Mouse (Mus musculus): Measurements from ENCODE around the gene Anks1b. TPM values are rescaled to one million over a fixed set of nuclear protein-coding genes. Genes with fewer than 3 reads are reported as not detected.

Anks1b gene
- polyA plus RNA-seq, 1 experiment: 203 TPM

DNA sequence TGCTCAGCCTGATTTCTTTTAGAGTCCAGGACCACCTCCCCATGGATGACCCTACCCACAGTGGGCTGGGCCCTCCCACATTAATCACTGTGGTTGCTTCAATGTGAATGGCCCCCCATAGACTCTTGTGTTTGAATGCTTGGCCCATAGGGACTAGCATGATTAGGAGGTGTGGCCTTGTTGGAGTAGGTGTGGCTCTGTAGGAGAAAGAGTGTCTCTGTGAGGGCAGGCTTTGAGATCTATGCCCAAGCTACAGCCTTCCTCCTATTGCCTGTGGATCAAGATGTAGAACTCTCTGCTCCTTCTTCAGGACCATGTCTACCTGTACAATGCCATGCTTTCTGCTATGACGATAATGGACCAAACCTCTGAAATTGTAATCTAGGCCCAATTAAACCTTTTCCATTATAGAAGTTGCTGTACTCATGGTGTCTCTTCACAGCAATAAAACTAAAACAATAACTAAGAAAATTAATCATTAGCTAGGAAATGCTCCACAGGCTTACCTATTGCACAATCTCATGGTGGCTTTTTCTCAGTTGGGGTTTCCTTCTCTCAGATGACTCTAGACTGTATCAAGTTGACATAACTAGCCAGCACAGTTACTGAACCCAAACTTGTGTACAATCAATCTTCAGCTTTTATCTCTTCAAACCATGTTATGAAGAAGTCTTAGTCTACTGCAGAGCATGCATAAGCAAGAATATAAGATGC, 73.5 kb downstream of the Anks1b start:
- DNase-seq (ENCODE audit: extremely low spot score in 1 of 2, low spot score in 1 of 2): no peak

DNA sequence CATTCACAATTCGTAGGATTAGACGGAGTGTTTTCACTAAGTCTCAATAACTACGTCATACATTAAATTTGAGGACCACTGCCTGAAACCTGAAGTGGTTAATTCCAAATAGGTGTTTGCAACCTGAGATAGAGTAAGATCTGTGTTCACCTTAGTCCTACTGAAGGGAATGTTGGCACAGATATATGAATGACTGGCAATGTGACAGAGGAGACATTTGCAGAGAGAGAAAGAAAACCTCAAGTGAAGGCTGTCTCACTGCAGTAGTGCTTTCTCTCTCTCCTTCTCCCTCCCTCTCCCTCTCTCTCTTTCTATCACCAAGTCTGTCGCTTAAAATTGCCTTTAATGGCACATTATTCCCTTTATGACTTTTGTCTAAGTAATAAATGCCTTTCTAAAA, 101.1 kb downstream of the Anks1b start:
- no peak for DNase-seq (ENCODE audit: extremely low spot score in 1 of 2, low spot score in 1 of 2)

DNA sequence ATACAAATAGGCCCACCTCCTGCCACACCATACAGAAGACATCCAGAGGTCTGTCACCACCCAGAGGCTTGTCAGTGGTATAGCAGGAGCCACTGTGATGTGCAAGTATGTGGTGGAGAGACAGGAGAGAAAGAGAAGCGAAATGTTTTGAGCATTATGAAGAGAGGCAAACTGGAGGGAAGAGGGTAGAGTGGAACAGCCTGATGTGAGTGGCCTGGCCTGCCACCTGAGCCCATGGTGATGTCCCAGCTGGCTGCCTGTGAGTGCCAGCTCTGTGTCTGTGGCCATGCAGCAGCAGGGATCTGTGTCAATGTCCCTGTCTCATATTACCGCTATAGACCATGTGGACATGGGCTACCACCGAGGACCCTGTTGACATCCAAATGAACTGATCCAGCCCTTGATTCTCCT, 102.1 kb downstream of the Anks1b start:
- DNase-seq (ENCODE audit: extremely low spot score in 1 of 2, low spot score in 1 of 2): no peak

DNA sequence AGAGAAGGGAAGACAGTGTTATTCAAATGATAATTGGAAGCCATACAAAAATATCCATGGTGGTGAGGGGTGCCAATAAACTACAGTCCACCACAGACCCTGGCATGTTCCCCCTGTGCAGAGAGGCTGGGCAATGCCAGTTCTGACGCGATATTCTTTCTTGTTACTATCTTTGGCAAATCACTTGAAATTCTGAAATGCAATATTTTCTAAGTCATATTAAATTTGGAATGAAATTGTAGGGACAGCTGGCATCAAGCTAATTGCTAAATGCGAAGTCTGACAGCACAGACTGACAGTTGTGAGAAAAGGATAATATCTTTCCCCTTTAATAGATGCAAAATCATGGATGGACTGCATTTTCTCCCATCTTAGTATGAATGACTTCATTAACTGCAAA, 103.3 kb downstream of the Anks1b start:
- no peak for DNase-seq (ENCODE audit: extremely low spot score in 1 of 2, low spot score in 1 of 2)

DNA sequence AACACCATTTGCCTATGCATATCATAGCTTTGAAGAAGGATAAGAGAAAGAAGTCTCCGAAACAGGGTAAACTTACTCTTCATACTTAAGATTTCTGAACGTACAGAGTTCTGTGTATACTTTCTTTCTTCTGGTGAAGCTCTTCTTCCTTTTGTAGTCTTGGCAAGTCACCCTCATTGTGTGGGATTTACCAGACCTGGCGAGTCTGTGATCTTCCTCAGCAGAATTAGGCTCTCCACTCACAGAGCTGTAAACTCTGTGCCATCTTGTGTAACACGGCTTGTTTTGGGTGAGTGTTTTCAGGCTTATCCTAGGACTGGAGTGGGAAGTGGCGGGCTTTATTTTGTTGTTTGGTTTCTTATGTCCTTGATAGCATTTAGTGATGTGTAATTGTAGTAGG, 120.9 kb downstream of the Anks1b start:
- DNase-seq (ENCODE audit: extremely low spot score in 1 of 2, low spot score in 1 of 2): peak in 1 of 2 experiments; percentile 44

DNA sequence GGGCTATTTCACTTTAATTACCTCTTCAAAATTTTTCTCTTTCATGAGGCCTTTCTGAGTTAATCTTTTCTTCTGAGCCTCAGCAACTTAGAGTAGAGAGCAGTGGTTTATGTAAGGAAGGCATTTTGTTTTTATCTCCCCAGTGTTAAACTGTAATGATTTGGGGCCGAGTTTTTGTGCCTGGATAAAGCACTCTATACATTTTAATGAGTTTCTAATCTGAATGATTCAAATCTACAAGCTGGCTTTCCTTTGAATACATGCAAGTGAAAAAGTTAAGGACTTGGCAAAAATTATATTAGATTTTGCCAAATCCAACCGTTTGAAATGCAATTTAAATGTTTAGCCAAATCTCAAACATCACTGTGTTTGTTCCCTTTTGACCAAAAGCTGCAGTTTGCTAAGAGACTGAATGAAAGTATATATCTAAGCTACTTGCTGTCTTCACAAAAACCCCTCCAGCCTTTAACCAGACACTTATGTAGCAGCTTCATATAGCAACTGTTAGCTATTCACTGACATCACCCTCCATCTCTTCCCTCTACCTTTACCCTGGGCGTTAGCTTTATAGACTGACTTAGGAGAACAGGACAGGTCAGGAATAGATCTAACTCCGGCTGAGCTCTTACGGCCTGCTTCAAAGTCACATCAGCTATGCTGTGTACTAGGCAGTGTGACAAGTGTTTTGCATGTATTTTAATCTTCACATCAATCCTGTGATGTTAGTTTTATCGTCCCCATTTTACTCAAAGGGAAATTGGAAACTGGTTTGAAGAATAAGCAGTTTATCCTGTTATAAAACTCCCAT, 122.5 kb downstream of the Anks1b start:
- peak in 1 of 2 experiments; percentile 49 for DNase-seq (ENCODE audit: extremely low spot score in 1 of 2, low spot score in 1 of 2)

DNA sequence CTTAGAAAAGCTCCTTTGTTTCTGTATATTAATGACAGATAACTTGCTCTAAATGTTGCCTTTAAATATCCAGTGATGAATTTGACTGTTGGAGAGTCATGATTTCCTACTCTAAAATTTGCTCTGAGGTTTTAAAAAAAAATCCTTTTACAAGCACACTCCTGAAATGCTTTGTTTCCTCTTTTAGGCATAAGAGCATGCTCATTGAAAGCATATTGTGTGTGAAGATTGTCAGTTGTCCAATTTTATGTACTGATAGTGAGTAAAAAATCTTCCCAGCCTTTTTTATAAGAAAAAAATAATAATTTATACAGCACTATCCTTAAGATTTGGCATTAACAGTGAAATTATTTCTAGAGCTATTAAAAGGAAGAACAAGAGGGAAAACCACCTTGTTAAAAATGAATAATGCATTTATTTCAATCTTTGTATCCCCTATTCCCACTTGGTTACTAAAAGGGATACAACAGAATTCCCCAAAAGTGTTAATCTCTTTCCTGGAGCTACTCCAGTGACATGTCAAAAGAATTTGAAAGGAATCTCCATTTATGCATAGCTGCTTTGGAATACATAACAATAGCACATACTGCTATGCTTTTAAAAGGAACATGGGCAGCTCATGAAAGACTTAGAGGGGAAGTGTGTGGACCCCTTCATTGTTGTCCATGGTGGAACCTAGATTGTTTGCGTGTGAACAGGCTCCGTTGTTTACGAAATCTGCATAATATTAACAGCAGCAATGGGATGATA, 130.8 kb downstream of the Anks1b start:
- DNase-seq (ENCODE audit: extremely low spot score in 1 of 2, low spot score in 1 of 2): no peak

DNA sequence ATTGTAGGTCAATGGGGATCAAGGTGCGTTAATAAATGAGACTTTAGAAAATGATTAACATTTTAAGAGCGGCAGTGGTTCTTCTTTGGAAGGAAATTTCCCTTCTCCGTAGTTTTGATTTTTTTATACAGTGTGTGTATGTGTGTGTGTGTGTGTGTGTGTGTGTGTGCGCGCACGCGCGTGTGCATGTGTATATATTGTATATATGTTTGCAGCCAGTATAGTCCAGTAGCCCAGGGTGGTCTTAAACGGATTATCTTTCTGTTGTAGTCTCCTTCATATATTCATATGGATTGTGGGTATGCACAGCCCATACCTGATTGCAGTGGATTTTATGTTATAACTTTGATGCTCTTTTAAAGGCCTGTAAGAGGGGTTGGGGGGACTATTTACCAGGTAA, 131.6 kb downstream of the Anks1b start:
- DNase-seq (ENCODE audit: extremely low spot score in 1 of 2, low spot score in 1 of 2): no peak

DNA sequence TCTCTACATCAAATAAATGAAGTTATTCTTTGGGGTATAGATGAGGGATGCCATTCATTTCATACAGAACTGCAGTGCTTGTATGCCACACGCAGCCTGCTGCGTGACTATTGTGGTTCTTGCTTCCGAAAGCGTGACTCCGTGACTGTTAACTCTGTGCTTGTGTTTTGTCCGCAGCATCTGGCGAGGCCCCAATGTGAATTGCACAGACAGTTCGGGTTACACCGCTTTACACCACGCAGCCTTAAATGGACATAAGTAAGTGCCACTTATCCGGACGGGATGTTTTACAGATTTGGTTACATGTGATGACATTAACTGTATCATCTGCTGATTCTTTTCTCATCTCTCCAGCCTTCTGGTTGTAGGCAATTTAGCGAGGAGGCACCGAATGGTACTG, 159.7 kb downstream of the Anks1b start:
- DNase-seq (ENCODE audit: extremely low spot score in 1 of 2, low spot score in 1 of 2): no peak

DNA sequence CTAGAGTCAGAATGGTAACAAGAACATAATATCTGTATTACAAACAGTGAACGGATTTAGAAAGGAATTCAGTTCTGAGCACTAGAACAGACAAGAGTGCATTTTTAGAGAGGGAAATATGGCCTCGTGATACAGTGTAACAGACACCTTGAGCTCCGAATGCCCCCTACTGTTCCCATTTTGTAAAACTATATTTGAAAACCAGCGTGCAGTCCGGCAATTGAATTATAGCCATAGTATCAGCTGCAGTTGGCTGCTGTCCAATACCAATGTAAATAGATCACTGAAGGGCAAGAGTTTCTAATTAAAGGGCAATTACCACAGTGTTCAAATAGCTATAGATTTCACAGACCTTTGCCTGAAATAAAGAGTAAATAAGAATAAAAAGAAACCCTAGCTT, 170.0 kb downstream of the Anks1b start:
- peak in 1 of 2 experiments; percentile 41 for DNase-seq (ENCODE audit: extremely low spot score in 1 of 2, low spot score in 1 of 2)

DNA sequence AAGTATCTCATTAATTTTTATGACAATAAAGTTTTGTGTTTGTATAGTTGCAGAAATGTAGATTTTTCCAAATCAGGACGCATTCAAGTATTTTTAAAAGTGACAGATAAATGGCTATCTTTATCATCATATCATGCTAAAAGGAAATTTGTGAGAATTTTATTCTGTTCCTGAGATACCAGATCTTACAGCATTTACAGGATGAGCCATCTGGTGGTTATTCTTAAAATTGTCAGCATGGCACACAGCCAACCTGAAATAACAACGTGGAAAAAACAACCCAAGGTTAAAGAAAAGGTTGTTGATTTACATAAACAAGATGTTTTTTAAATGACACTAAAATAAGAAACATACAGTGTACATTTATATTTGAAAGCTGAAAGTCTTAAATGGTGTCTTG, 170.5 kb downstream of the Anks1b start:
- peak in 1 of 2 experiments; percentile 67 for DNase-seq (ENCODE audit: extremely low spot score in 1 of 2, low spot score in 1 of 2)

DNA sequence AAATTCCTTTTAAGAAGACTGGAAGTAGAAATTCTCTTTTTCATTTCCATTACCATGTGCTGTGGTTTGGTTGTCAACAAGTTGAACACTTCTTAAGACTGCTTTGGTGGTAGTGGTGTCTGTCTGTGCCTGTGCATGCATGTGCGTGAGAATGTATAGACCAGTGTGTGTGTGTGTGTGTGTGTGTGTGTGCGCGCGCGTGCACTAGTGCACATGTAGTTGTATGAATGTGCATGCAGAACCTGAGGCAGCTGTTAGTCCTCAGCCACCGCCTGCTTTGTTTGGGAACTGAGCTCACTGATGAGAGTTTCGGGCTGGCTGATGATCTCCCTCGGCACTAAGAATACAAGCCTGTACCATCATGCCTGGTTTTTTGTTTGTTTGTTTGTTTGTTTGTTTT, 170.9 kb downstream of the Anks1b start:
- no peak for DNase-seq (ENCODE audit: extremely low spot score in 1 of 2, low spot score in 1 of 2)

DNA sequence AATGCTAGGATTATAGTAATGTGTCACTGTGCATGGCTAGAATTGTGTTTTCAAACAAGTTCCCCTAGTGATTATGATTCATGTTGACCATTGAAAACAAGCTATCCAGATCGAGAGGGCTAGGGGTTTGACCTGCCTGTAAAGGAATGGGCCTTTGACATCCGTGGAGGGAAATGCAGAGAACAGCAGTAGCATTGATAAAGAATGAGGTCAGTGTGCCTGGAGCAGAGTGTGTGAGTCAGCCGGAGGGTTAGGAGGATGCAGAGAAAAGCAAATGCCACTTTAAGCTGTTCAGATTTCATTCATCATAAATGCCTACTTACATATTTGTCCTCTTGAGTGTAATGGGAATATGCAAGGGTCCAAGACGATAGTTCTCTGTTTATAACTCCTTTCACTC, 195.3 kb downstream of the Anks1b start:
- DNase-seq (ENCODE audit: extremely low spot score in 1 of 2, low spot score in 1 of 2): no peak

DNA sequence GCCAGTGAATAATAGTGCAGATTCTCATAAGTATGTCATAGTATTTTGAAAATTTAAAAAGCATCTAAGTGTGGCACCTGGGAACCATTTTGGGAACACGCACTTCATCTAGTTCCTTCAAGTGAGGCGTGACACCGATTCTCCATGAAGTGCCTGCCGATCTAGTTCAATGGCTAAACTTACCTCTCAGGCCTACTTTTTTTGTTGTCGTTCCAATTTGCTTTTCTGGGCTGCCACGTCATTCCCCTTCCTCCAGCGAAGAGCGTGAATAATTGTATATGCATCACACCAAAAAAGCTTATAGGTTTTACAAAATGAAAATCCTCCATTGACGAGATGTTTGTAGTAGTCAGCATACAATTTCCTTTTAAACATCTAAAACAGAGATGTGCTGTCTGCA, 204.6 kb downstream of the Anks1b start:
- DNase-seq (ENCODE audit: extremely low spot score in 1 of 2, low spot score in 1 of 2): no peak

DNA sequence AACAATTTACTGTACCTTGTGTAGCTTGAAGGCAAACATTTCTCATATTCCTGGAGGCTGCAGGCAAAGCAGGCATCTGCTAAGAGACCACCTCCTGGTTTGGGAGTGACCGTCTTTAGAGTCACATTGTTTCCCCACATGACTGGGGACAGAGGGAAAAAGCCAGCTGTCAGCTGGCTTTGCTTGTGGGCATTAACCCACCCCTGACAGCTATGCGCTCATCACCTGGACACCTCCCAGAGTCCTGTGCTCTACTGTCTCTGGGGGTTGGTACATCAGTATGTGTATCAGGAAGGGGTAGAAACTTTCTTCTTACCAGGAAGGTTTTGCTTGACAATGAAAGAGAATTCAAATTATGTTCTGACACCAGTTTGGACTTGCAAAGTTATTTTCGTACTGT, 207.8 kb downstream of the Anks1b start:
- no peak for DNase-seq (ENCODE audit: extremely low spot score in 1 of 2, low spot score in 1 of 2)

DNA sequence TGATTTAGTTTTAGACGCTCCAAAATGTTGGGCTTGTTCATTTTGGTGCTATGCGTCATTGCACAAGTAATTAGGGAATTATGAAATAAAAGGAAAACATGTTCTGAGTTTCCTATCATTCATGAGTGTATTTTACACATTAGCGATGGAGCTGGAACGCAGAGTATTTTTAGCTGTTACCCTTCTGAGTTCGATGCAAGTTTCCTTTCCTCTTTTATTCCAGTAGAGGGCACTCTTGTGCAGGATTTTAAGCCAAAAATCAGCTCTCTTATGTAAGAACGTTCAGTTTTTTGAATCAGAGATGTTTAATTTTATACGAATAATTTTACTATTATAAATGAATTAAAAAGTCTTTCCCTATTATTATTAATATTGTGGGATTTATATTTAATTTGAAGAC, 208.3 kb downstream of the Anks1b start:
- peak; percentile 24 to 75 for DNase-seq (ENCODE audit: extremely low spot score in 1 of 2, low spot score in 1 of 2)

DNA sequence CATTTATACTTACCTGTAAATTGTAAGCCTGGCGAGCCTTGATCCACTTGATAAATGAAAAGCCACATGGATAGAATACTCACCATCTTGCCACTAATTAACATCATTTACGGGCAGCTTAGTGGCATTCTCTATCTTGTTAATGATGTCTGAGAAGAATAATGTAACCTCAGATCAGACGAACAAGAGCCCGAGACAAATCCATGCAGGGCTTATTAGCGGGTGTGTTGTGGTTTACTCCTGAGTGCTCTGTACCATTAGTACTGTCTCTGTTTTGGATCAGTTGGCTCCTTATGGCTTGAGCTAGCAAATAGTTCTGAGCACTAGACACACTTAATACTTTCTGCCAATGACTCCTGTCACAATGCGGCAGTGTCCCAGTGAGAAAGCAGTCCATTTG, 220.6 kb downstream of the Anks1b start:
- DNase-seq (ENCODE audit: extremely low spot score in 1 of 2, low spot score in 1 of 2): no peak

DNA sequence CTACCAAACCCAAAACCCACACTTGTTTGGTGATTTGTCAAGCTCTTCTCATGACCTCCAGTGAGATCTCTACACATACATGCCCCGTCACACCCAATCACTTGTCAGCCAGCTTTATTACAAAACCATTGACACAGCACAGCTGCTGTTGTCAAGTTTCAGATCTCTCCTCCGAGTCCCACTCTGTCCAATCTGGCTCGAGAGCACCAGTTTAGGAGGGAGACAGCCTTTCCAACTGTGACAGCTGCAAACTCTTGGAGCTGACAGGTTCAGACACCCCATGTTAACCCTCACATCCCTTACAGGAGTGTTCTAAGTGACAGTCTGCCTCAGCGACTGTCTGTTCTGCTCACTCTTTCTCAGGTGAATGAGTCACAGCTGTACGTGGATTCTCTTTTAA, 239.4 kb downstream of the Anks1b start:
- no peak for DNase-seq (ENCODE audit: extremely low spot score in 1 of 2, low spot score in 1 of 2)

DNA sequence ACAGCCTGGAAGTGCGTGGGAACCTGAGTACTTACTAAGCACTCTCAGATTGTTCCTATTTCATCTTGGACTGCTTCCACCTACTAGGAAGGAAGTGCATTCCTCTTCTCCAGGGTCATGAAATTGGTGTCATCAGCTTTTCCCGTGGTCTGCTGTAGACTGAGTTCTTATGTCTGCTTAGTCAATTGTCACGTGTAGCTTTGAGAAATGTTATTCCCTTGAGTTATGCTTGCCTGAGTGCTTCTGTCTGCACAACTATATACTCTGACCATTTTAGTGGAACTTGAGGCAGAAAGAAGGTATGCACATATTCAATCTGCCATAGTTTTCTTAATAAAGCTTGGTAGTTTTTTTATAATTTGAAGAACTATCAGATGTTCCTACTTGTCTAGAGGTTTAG, 243.6 kb downstream of the Anks1b start:
- no peak for DNase-seq (ENCODE audit: extremely low spot score in 1 of 2, low spot score in 1 of 2)

DNA sequence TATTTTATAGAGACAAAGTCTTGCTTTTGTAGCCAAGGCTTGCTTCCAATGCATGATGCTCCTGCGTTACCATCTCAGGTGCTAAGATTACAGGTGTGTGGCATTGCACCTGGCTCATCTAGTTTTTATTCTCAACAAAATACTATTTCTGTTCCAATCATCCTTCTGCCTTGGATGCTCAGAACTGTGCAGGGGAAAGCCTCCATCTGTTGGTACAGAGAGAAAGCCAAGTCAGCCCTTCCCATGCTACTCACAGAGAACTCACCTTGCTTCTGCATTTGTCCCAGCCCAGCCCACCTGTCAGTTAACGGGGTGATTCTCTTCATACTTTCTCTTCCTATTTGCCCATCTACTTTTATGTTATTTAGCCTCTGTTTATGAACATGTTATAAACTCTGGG, 244.5 kb downstream of the Anks1b start:
- no peak for DNase-seq (ENCODE audit: extremely low spot score in 1 of 2, low spot score in 1 of 2)

DNA sequence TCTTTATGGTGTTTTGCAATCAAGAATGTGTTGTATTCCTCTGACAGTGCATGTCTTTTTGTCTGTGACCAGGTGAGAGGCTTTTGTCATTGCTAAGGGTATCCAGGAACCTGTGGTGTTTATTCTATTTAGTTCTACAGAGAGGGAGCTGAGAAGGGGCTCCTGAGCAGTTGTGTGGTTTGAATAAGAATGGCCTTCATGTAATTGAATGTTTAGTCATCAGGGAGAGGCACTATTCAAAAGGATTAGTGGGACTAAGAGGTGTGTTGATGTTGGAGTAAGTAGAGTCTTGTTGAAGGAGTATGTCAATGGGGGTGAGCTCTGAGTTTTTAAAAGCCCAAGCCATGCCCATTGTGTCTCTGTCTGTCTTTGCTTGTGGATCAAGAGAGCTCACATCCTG, 264.2 kb downstream of the Anks1b start:
- no peak for DNase-seq (ENCODE audit: extremely low spot score in 1 of 2, low spot score in 1 of 2)

Measured in frontal cortex, adult 2 months (tissue).